Mouse (Mus musculus) lung, postnatal 0 days (tissue): ENCODE results near the gene Pef1. TPM values are rescaled to one million over a fixed set of nuclear protein-coding genes. Genes with fewer than 3 reads are reported as not detected.

Source experiments
- ATAC-seq: fragments of 200-750 bp; cut with Nextera tagmentation; 2 replicates; pipeline ENCODE4 v1.8.0; 2017; ENCODE audit warnings: moderate library complexity
- DNase-seq: peaks from one replicate; pipeline ENCODE4 v3.0.0-alpha.2; 2016; ENCODE audit warnings: low spot score
- H3K27ac ChIP-seq: fragments of 300-500 bp; sonication (generic); 2 replicates; pipeline ENCODE4 v1.5.1; 2014; ENCODE audit warnings: antibody characterized with exemption, mild to moderate bottlenecking, low read length, mixed read lengths
- H3K27me3 ChIP-seq: fragments of 300-500 bp; sonication (generic); replicated peaks from 2 replicates; pipeline ENCODE4 v1.6.1; 2014; ENCODE audit warnings: low read length, mixed read lengths; ENCODE audit not compliant: insufficient read depth
- H3K36me3 ChIP-seq: fragments of 300-500 bp; sonication (generic); 2 replicates; pipeline ENCODE4 v1.6.1; 2014; ENCODE audit warnings: low read length, mixed read lengths; ENCODE audit not compliant: insufficient read depth
- H3K4me1 ChIP-seq: fragments of 300-500 bp; sonication (generic); 2 replicates; pipeline ENCODE4 v1.6.1; 2014; ENCODE audit warnings: antibody characterized with exemption, low read depth, low read length, mixed read lengths; ENCODE audit not compliant: insufficient read depth
- H3K4me2 ChIP-seq: fragments of 300-500 bp; sonication (generic); replicated peaks from 2 replicates; pipeline ENCODE4 v1.6.1; 2014; ENCODE audit warnings: low read depth, mild to moderate bottlenecking, low read length, moderate library complexity, mixed read lengths
- H3K4me3 ChIP-seq: fragments of 300-500 bp; sonication (generic); 2 replicates; pipeline ENCODE4 v1.5.1; 2014; ENCODE audit warnings: low read depth, low read length
- H3K9ac ChIP-seq: fragments of 300-500 bp; sonication (generic); replicated peaks from 2 replicates; pipeline ENCODE4 v1.6.1; 2014; ENCODE audit warnings: low read depth, mild to moderate bottlenecking
- H3K9me3 ChIP-seq: fragments of 300-500 bp; sonication (generic); 2 replicates; pipeline ENCODE4 v1.6.1; 2016; ENCODE audit warnings: low read length, mixed read lengths
- CTCF ChIP-seq: IDR thresholded peaks from 2 replicates; pipeline ENCODE4 v1.5.1; 2016; ENCODE audit warnings: antibody characterized with exemption, mild to moderate bottlenecking
- EP300 ChIP-seq: IDR thresholded peaks from 2 replicates; pipeline ENCODE4 v1.6.1; 2016; ENCODE audit warnings: antibody characterized with exemption, mild to moderate bottlenecking, control low read depth
- WGBS: fragments of 180-500 bp; shearing (Covaris S2); extraction: QIAGEN DNeasy Blood & Tissue Kit; methylation state at CpG from one replicate; pipeline ENCODE4 v1.1.7; 2014; 5-methylcytosine and 5-hydroxymethylcytosine counted together
- polyA plus RNA-seq: library from polyadenylated mRNA; unstranded; fragments of >200 nt; fragmentation: Nextera tagmentation; extraction: Ambion mirVana; gene quantifications from 2 replicates; pipeline ENCODE4 v1.2.1, GENCODE M21; 2015

Gene Pef1
- polyA plus RNA-seq, 1 experiment from 2014 or later = 84.6 TPM

- H3K36me3 ChIP-seq = no peaks in the 10 kb centered on the region
- no peak overlapping the region for H3K4me3 ChIP-seq
- H3K9ac ChIP-seq = no peak overlapping the region
- TF ChIP-seq CTCF = no peak
- 0 out of 2 replicates have a peak, but pooled peaks have one; percentile 13 for TF ChIP-seq EP300
- H3K27me3 ChIP-seq = no peaks in the 10 kb centered on the region
- H3K4me2 ChIP-seq = no peak overlapping the region
- WGBS = 61% methylated on average over 5 of the region's 5 CpGs
- peaks cover 52% of the 10 kb centered on the region for H3K4me1 ChIP-seq
- peak overlapping the region; percentile 93 for H3K27ac ChIP-seq
- ATAC-seq (no peak), DNase-seq (no peak)
- H3K9me3 ChIP-seq = no peaks in the 10 kb centered on the region
Observed at GRCm38 (mm10) chr4:130176156-130176720, 73.9 kb downstream of the Pef1 start.

GRCm38 (mm10) chr4:130177087-130177486 lies 74.7 kb downstream of the Pef1 start:
- no peak overlapping the region for H3K9ac ChIP-seq
- DNase-seq (peak; percentile 88), ATAC-seq (peak; percentile 29)
- no peak overlapping the region for H3K4me2 ChIP-seq
- 18% methylated on average over 4 of the region's 4 CpGs for WGBS
- TF ChIP-seq CTCF (no peak), EP300 (peak; percentile 94)
- no peaks in the 10 kb centered on the region for H3K9me3 ChIP-seq
- H3K36me3 ChIP-seq = no peaks in the 10 kb centered on the region
- peaks cover 49% of the 10 kb centered on the region for H3K4me1 ChIP-seq
- H3K27ac ChIP-seq = peak overlapping the region; percentile 89
- H3K4me3 ChIP-seq = no peak overlapping the region
- H3K27me3 ChIP-seq = no peaks in the 10 kb centered on the region

GRCm38 (mm10) chr4:130177536-130177935 lies 75.2 kb downstream of the Pef1 start:
- Histone ChIP-seq H3K36me3 (no peaks in the 10 kb centered on the region), H3K9ac (no peak overlapping the region), H3K4me1 (peaks cover 45% of the 10 kb centered on the region), H3K4me3 (no peak overlapping the region), H3K9me3 (no peaks in the 10 kb centered on the region), H3K27ac (peak overlapping the region; percentile 89), H3K27me3 (no peaks in the 10 kb centered on the region), H3K4me2 (no peak overlapping the region)
- ATAC-seq (no peak), DNase-seq (peak; percentile 28)
- no peak for TF ChIP-seq EP300
- TF ChIP-seq CTCF = no peak
- 34% methylated on average over 7 of the region's 7 CpGs for WGBS

Other genes starting within 250 kb of the Pef1 start
- not detected in 2 replicates for gene Spocd1, start 173.3 kb upstream of the Pef1 start, polyA plus RNA-seq
- 0.21 and 0.33 TPM in 2 replicates for gene Adgrb2, start 117.7 kb upstream of the Pef1 start, polyA plus RNA-seq
- 26.2 and 30.1 TPM in 2 replicates for gene Col16a1, start 54.7 kb upstream of the Pef1 start, polyA plus RNA-seq
- 0.08 and 0.18 TPM in 2 replicates for gene Hcrtr1, start 36.8 kb downstream of the Pef1 start, polyA plus RNA-seq
- gene Tinagl1, start 72.6 kb downstream of the Pef1 start, polyA plus RNA-seq = 213 and 288 TPM in 2 replicates
- not detected in 2 replicates for gene Gm853, start 119.8 kb downstream of the Pef1 start, polyA plus RNA-seq
- gene Serinc2, start 176.6 kb downstream of the Pef1 start, polyA plus RNA-seq = 24.7 and 26.6 TPM in 2 replicates
- 88.3 and 112 TPM in 2 replicates for gene Fabp3, start 206.0 kb downstream of the Pef1 start, polyA plus RNA-seq
- gene Gm10570, start 206.1 kb downstream of the Pef1 start, polyA plus RNA-seq = 0.25 and 0.50 TPM in 2 replicates